Mouse (Mus musculus): Measurements from ENCODE around the gene Slc7a15.
A peak's percentile ranks its signal among the peaks of the same experiment; 100 is the strongest.
"Not testable (repeated sequence)": the region's sequence is repeated elsewhere in the genome, so short reads cannot be mapped to it uniquely, and the experiment has no call there.

Gene Slc7a15

DNA sequence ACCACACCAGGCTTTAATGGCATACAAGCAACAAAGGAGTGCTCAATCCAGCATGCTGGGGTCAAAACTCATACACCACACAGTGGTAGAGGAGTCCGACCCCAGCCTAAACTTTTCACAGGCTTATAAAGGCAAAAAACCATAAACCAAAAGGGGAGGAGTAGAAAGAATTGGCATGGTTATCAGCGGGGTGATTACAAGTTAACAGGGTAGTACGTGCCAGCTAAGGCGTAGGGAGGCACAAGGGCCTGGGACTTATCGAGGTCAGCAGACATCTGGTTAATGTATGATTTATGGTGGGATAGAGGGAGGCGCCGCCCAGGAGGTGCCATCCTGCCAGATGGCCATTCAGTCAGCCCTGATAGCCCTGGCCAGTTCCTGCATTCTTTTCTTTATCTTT, at the start of gene Slc7a15:
Gene Slc7a15, minus strand, starts transcription at position 101 of the 400 bp plus-strand sequence.
- DNase-seq (ENCODE audit: low spot score in 2 of 2): not testable (repeated sequence)

DNA sequence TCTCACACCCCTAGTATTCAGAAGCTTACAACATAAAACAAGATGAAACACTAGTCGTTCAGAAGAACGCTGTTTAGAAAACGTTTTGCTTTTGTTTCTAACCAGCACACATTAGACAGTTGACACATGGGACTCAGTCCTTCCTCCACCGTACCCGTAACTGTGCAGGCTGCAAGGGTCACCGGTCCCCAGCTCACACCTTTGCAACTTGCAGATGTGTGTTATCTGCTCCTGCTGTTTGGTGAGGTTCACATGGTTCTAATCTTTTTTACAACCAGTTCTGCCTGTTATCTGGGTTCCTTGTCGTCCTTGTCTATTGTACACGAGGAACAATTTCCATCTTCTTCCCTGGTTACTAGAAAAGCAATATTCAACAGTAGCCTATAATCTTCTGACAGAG, 49.3 kb upstream of the Slc7a15 start:
- not testable (repeated sequence) for DNase-seq (ENCODE audit: low spot score in 2 of 2)

DNA sequence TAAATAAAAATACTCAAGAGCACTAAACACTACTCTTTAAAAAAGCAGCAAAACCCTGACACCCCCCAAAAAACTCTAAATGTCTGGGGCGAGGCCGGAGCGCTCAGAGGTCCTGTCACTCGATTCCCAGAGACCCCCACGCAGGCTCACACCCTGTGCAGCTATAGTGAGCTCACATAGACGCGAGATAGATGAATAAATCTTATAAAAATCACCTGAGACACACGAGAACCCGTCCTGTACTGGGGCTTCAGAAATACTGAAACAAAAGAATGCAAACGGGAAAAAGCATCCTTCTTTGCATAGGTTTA, 42.5 kb upstream of the Slc7a15 start:
- peak in 1 of 2 experiments; percentile 28 for DNase-seq (ENCODE audit: low spot score in 2 of 2)

- peak; percentile 95 to 98 for DNase-seq (ENCODE audit: low spot score in 2 of 2)
Measured at GRCm38 (mm10) chr12:8640711-8641424, 42.0 kb upstream of the Slc7a15 start.

DNA sequence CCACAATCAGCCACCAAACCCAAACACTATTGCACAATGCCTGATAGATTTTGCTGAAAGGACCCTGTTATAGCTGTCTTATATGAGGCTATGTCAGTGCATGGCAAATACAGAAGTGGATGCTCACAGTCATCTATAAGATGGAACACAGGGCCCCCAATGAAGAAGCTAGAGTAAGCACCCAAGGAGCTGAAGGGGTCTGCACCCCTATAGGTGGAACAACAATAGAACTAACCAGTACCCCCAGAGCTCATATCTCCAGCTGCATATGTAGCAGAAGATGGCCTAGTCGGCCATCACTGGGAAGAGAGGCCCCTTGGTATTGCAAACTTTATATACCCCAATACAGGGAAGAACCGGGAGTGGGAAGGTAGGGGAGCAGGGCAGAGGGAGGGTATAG, 41.3 kb upstream of the Slc7a15 start:
- DNase-seq (ENCODE audit: low spot score in 2 of 2): not testable (repeated sequence)

GRCm38 (mm10) chr12:8638411-8639087, 39.7 kb upstream of the Slc7a15 start:
- DNase-seq (ENCODE audit: low spot score in 2 of 2): peak; percentile 44 to 63

- DNase-seq (ENCODE audit: low spot score in 2 of 2): no peak
Measured at GRCm38 (mm10) chr12:8636945-8637344, 38.1 kb upstream of the Slc7a15 start.

DNA sequence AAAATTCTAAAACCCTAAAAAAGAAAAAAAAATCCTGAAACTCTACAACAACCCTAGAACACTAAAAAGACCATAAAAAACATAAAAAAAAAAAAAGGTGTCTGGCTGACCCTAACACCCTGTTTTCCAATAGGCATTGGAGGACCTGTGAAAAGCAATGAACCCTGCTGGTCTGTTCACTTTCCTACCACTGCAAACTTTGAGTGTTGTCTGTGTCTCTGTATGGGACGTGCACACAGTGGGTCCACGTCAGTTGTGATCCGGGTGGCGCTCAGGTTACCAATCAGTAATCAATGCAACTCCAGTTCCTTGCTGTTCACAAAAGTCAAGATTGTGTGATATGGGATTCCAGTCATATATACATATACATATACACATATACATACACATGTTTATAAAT, 36.7 kb upstream of the Slc7a15 start:
- DNase-seq (ENCODE audit: low spot score in 2 of 2): no peak

DNA sequence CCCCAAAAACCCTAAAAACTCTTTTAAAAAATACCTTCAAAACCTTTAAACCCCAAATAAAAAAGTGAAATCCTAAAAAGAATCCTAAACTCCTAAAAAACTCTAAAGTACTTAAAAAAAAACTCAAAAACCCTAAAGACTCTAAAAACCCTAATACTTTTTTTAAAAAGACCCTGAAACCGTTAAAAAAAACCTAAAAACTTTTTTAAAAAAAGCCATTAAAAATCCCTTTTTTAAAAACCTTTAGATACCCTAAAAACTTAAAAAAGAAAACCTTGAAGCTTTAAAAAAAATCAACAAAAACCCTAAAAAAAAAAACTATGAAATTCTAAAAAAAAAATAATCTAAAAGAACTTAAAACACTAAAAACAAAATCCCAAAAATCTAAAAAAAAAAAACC, 35.4 kb upstream of the Slc7a15 start:
- DNase-seq (ENCODE audit: low spot score in 2 of 2): no peak

GRCm38 (mm10) chr12:8632737-8633365, 34.0 kb upstream of the Slc7a15 start:
- DNase-seq (ENCODE audit: low spot score in 2 of 2): no peak

DNA sequence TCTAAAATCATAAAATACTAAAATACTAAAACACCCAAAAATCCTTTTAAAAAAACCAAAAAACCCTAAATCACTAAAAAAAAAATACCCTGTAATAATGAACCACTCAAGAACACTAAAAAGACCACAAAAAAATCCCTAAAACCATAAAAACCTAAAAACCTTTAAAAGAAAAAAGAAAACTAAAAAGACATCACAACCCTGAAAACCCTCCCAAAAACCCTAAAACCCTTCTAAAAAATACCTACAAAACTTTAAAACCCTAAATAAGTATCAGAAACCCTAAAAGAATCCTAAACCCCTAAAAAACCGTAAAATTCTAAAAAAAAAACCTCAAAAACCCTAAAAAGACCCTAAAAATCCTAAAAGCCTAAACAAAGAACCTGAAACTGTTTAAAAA, 32.8 kb upstream of the Slc7a15 start:
- DNase-seq (ENCODE audit: low spot score in 2 of 2): no peak

DNA sequence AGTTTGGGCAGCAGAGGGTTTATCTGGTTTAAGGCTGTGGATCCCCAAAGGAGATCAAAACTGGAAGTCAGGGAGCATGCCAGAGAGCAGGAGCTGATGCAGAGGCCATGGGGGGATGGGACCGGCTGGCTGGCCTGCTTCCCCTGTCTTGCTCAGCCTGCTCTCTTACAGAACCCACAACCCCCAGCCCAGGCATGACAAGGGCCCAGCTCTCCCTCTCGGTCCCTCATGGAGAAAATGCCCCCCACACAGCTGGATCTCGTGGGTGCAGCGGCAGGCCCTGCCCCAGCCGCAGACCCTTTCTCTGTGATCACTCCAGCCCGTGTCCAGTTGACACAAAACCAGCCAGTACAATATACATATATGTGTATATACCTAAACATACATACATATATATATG, 30.7 kb upstream of the Slc7a15 start:
- no peak for DNase-seq (ENCODE audit: low spot score in 2 of 2)

- DNase-seq (ENCODE audit: low spot score in 2 of 2): no peak
Measured at GRCm38 (mm10) chr12:8620678-8621018, 21.8 kb upstream of the Slc7a15 start.

DNA sequence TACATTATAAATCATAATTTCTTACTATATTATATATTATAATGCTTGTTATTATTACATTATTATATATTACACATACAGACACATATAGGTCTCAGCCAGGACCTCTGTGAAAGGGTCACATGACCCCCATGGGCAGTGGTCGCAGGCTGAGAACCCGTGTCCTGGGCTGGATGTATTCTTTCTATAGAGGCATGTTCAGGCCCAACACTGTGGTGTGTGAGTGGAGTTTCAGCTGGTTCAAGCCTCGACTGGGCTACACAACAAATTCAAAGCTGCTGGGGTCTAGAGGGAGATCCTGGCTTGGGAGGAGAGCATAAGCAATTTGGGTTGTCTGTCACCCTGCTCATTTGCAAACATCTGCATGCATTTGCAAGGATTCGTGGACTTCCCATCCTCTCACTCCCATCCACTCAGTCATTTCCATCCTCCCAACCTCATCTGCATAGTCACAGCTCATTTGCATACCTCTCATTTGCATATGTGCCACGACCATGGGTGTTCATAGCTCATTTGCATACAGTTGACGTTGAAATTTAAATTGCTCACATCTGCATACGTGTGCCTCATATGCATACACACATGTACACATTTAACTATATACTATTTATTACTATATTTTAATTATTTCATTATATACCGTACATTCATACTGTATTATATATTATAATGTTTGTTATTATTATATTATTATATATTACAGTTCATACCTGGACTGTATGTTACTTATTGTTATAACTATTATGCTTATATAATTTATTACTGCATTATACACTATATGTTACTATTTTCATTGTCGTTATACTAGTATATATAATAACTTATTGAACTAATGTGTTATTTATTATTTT, 21.2 kb upstream of the Slc7a15 start:
- DNase-seq (ENCODE audit: low spot score in 2 of 2): no peak

DNA sequence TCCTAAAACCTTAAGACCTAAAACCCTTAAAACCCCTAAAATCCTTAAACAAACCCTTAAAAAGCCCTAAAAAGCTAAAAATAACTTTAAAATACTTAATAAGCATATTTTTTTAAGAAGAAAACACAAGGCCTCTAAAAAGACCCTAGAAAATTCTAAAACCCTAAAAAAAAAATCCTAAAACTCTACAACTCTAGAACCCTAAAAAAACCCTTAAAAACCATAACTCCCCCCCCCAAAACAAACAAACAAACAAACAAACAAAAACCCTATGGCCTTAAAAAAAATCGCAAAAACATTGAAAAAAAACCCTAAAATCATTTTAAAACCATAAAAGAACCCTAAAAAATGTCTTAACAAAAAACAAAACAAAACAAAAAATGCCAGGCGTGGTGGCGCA, 19.4 kb upstream of the Slc7a15 start:
- DNase-seq (ENCODE audit: low spot score in 2 of 2): no peak

GRCm38 (mm10) chr12:8609070-8609469, 10.2 kb upstream of the Slc7a15 start:
- DNase-seq (ENCODE audit: low spot score in 2 of 2): no peak

GRCm38 (mm10) chr12:8595611-8596010, 3.3 kb downstream of the Slc7a15 start:
- no peak for DNase-seq (ENCODE audit: low spot score in 2 of 2)

DNA sequence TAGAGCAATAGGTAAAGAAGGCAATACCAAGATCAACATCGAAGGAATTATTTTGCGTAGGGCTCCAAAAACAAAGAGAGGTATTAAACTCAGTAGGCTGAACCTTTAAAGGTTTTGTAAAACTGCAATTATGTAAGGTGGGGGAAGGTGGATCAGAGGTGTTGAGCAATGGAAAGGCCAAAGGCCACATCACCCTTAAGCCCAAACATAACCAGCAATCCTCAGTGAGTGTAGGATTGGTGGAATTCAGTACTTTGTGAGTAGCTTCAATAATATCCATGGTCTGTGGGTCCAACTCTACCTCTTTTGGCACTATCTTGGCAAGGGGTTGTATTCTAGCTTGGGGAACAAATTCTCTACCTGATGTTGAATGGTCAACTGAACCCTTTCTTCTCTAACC, 7.5 kb downstream of the Slc7a15 start:
- not testable (repeated sequence) for DNase-seq (ENCODE audit: low spot score in 2 of 2)

GRCm38 (mm10) chr12:8573405-8573804, 25.5 kb downstream of the Slc7a15 start:
- no peak for DNase-seq (ENCODE audit: low spot score in 2 of 2)

DNA sequence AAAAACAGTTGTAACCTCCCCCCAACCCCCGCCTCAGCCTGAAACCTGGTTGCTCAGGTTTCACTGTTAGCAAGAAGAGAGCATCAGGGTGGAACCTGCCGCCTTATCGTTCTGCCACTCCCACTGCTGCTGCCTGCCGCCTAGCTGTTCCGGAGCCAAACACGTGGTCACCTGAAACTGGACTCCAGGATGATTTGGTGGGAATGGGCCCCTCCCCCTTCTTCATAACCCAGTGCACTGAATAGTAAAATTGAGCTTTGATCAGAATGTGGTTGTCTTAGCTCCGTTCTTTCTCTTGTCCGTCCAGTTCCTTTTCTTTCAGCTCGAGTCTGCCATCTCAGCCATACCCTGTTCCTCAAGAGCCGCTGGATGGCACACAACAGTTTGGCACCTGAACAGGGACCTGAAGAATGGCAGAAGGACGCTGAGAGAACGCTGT, 26.9 kb downstream of the Slc7a15 start:
- not testable (repeated sequence) for DNase-seq (ENCODE audit: low spot score in 2 of 2)

DNA sequence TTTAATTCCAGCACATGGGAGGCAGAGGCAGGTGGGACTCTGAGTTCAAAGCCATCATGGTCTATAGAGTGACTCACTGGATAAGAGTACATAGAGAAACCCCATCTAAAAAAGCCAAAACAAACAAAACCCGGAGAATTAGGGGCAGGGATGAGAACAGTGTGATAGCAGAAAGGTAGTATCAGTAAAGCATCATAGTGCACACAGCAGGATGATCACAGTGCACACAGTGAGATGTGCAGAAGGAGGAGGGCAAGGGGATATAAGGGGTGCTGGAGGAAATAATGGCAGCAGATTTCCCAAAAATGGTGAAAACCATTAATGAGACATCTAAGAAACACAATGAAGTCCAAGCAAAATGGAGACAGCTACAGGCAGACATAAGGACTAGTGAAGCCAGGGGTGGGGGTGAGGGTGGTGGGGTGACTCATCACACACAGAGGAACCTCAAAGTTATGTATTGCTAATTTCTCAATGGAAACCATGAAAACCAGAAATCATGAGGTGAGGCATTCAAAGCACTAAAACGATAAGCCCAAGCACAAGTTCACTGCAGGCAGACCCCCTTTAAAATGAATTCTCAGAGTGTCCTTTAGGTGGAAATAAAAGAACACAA, 27.5 kb downstream of the Slc7a15 start:
- DNase-seq (ENCODE audit: low spot score in 2 of 2): not testable (repeated sequence)

DNA sequence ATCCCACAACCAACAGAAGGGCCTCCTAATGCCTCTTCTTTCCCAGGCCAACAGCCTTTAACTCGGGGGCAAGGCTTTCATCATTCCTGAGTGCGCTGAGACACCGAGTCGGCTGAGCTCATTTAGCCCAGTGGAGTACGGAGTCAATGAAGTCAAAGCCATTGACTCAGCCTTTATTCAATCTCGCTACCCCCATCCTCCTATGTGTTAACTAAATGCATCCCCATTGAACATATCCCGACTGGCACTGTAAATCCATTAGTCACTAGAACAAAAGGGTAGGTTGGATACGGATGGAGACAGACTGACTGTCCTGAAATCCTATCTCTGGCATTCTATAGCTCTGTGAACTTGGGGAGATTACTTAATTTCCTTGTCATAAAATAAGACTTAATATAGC, 36.7 kb downstream of the Slc7a15 start:
- DNase-seq (ENCODE audit: low spot score in 2 of 2): not testable (repeated sequence)

Data from frontal cortex, postnatal 10 days (tissue).